Mouse (Mus musculus) kidney, adult 2 months (tissue): Measurements from ENCODE around the gene Npm3.

Experiments
- CTCF ChIP-seq: fragments of 200-500 bp; conservative IDR thresholded peaks from 2 replicates; pipeline ENCODE4 v1.5.1; 2011; ENCODE audit warnings: low read depth, mild to moderate bottlenecking, control low read depth, low read length, moderate library complexity, mixed read lengths; ENCODE audit not compliant: insufficient read depth, insufficient read length
- POLR2A ChIP-seq: fragments of 200-500 bp; IDR thresholded peaks from one replicate; pipeline ENCODE4 v1.6.1; 2011; ENCODE audit warnings: low read depth, low read length, control low read depth

DNA sequence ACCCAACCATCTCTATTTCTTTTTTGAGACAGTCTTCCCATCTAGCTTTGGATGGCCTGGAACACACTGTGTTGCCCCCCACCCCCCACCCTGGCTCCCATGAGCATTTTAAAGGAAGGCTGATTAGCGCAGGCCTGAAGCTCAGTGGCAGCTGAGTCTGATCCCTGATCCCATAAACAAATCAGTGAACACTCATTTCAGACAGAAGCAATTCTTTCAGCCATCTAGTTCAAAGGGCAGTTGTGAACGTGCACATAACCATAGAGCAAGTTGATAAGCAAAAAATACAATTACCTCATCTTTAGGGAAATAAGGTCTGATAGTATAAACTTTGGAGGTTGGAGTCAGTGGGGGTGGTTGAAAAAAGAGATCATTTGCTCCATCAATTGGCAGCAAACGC, 11.4 kb upstream of the Npm3 start:
- TF ChIP-seq CTCF = no peak
- no peak for TF ChIP-seq POLR2A
